Comparison of ENCODE assay signal across 13 mouse cellular contexts in genomic region chr3:27579229-27579628, GRCm38 (mm10).
DNase-seq lines count a peak whose midpoint lies in the region; ATAC-seq and TF ChIP-seq lines count a peak whose summit lies in the region.
"Had no signal": no experiment of that assay in that cellular context is flagged by ENCODE, and none has a peak within 500 bp of the region (broad histone marks: within the 10 kb centered on the region; RNA-seq: fewer than 3 reads in every experiment).

No protein-coding gene starts in this region.

- no peaks in the 10 kb centered on the region for H3K27me3 ChIP-seq in forebrain, postnatal 0 days (ENCODE audit: insufficient read depth, low read length)
- H3K27me3 ChIP-seq in forebrain, embryonic 11.5 days (ENCODE audit: control insufficient read depth, insufficient read depth, low read length): no peaks in the 10 kb centered on the region
- H3K27me3 ChIP-seq in CH12.LX (replicated peaks): peaks cover 4% of the 10 kb centered on the region
- H3K27me3 ChIP-seq in hindbrain, embryonic 16.5 days (replicated peaks; ENCODE audit: control insufficient read depth, insufficient read depth, low read length): no peaks in the 10 kb centered on the region
- H3K27me3 ChIP-seq in neural tube, embryonic 15.5 days (replicated peaks): no peaks in the 10 kb centered on the region

- WGBS in forebrain, postnatal 0 days: 61% methylated on average over 8 of the region's 8 CpGs
- WGBS in forebrain, embryonic 11.5 days: 62% methylated on average over 8 of the region's 8 CpGs
- 37% methylated on average over 8 of the region's 8 CpGs for WGBS in hindbrain, embryonic 16.5 days
- 38% methylated on average over 8 of the region's 8 CpGs for WGBS in neural tube, embryonic 15.5 days

- no peak for DNase-seq in forebrain, postnatal 0 days
- DNase-seq in forebrain, embryonic 11.5 days (ENCODE audit: low spot score): no peak
- DNase-seq in CH12.LX (ENCODE audit: extremely low read depth): peak; percentile 71
- no peak for DNase-seq in thymus, postnatal 4 days
- DNase-seq in left cerebral cortex, postnatal 36 days (ENCODE audit: low spot score in 2 of 2): no peak
- no peak for DNase-seq in testis, postnatal 14 days (ENCODE audit: low spot score)
- DNase-seq: cerebellum, postnatal 25 days; heart, adult 2 months; lung, postnatal 14 days; right cerebral cortex, postnatal 25 days had no signal

- dilution Hi-C loops in CH12.LX (cut with MboI; ENCODE audit: extremely low pct_ligation_motif_present, extremely low pct_unique_long_range_greater_than_20kb, low sequenced_read_pairs): no loop called here

- intact Hi-C loops in left cerebral cortex, postnatal 36 days (cut with DNase I): loop anchor here (10.0 kb wide), 1 partner anchor 126 kb away; no protein-coding TSS in a partner anchor

- no peaks in the 10 kb centered on the region for H3K36me3 ChIP-seq in forebrain, postnatal 0 days (ENCODE audit: insufficient read depth)
- no peaks in the 10 kb centered on the region for H3K36me3 ChIP-seq in forebrain, embryonic 11.5 days (ENCODE audit: control insufficient read depth, insufficient read depth, low read length)
- H3K36me3 ChIP-seq in CH12.LX (replicated peaks in 1 of 2; ENCODE audit: control insufficient read depth in 1 of 2, insufficient read depth in 1 of 2, low read length in 1 of 2): no peaks in the 10 kb centered on the region
- no peaks in the 10 kb centered on the region for H3K36me3 ChIP-seq in hindbrain, embryonic 16.5 days (ENCODE audit: control insufficient read depth, insufficient read depth, low read length)
- H3K36me3 ChIP-seq in neural tube, embryonic 15.5 days: no peaks in the 10 kb centered on the region

- H3K9ac ChIP-seq in forebrain, postnatal 0 days: no peak overlapping the region
- no peak overlapping the region for H3K9ac ChIP-seq in forebrain, embryonic 11.5 days (ENCODE audit: low read length)
- no peak overlapping the region for H3K9ac ChIP-seq in CH12.LX (ENCODE audit: insufficient read depth, low read depth)
- H3K9ac ChIP-seq in hindbrain, embryonic 16.5 days (ENCODE audit: low read depth, low read length): no peak overlapping the region
- no peak overlapping the region for H3K9ac ChIP-seq in neural tube, embryonic 15.5 days (replicated peaks)

- no peak for ATAC-seq in forebrain, postnatal 0 days
- no peak for ATAC-seq in forebrain, embryonic 11.5 days (replicated peaks; ENCODE audit: low FRiP score)
- ATAC-seq in hindbrain, embryonic 16.5 days: no peak
- no peak for ATAC-seq in neural tube, embryonic 15.5 days (ENCODE audit: low FRiP score)
- ATAC-seq: activated CD4-positive, CD25-positive, alpha-beta regulatory T cell, adult 4 months had no signal

- H3K4me2 ChIP-seq in forebrain, postnatal 0 days (ENCODE audit: low read depth): no peak overlapping the region
- H3K4me2 ChIP-seq in forebrain, embryonic 11.5 days (ENCODE audit: low read depth, low read length, severe bottlenecking): no peak overlapping the region
- peak overlapping the region; percentile 69; the same call in 1 of the 2 replicates for H3K4me2 ChIP-seq in CH12.LX (ENCODE audit: insufficient read depth, low read depth, poor library complexity, severe bottlenecking)
- no peak overlapping the region for H3K4me2 ChIP-seq in hindbrain, embryonic 16.5 days (ENCODE audit: low read length)
- no peak overlapping the region for H3K4me2 ChIP-seq in neural tube, embryonic 15.5 days

- peak overlapping the region; percentile 21; the same call in 1 of the 2 replicates for H3K27ac ChIP-seq in forebrain, postnatal 0 days (ENCODE audit: low read depth, low read length)
- no peak overlapping the region for H3K27ac ChIP-seq in forebrain, embryonic 11.5 days (ENCODE audit: low read depth, low read length)
- H3K27ac ChIP-seq in CH12.LX (ENCODE audit: insufficient read depth, low read depth): no peak overlapping the region
- H3K27ac ChIP-seq in hindbrain, embryonic 16.5 days (ENCODE audit: low read depth, low read length): peak overlapping the region; percentile 34; the same call in 1 of the 2 replicates
- peak overlapping the region; percentile 42 for H3K27ac ChIP-seq in neural tube, embryonic 15.5 days (replicated peaks)
- H3K27ac ChIP-seq: heart, adult 2 months had no signal

- no peaks in the 10 kb centered on the region for H3K9me3 ChIP-seq in forebrain, postnatal 0 days (ENCODE audit: low read length)
- H3K9me3 ChIP-seq in forebrain, embryonic 11.5 days (ENCODE audit: control insufficient read depth, low read length): no peaks in the 10 kb centered on the region
- no peaks in the 10 kb centered on the region for H3K9me3 ChIP-seq in CH12.LX (replicated peaks; ENCODE audit: low read length)
- H3K9me3 ChIP-seq in hindbrain, embryonic 16.5 days (ENCODE audit: control insufficient read depth, low read length): no peaks in the 10 kb centered on the region
- no peaks in the 10 kb centered on the region for H3K9me3 ChIP-seq in neural tube, embryonic 15.5 days (replicated peaks)

- no peak for TF ChIP-seq RAD21 in CH12.LX (IDR thresholded peaks at IDR 0.05; ENCODE audit: low read depth, low read length)

- no peak for TF ChIP-seq POLR2A in CH12.LX (IDR thresholded peaks at IDR 0.05; ENCODE audit: low read depth, low read length)

- TF ChIP-seq EP300 in CH12.LX (IDR thresholded peaks at IDR 0.05; ENCODE audit: low read length): peak; percentile 88

- H3K79me2 ChIP-seq in CH12.LX (replicated peaks; ENCODE audit: control insufficient read depth, extremely low read depth, insufficient read depth, poor library complexity, severe bottlenecking): no peaks in the 10 kb centered on the region

- H3K4me3 ChIP-seq in forebrain, postnatal 0 days (ENCODE audit: low read depth, low read length): no peak overlapping the region
- no peak overlapping the region for H3K4me3 ChIP-seq in forebrain, embryonic 11.5 days (ENCODE audit: low read depth, low read length)
- no peak overlapping the region for H3K4me3 ChIP-seq in CH12.LX (replicated peaks in 1 of 3; ENCODE audit: low read depth in 2 of 3, low read length in 2 of 3, poor library complexity in 1 of 3)
- no peak overlapping the region for H3K4me3 ChIP-seq in hindbrain, embryonic 16.5 days (ENCODE audit: low read length)
- H3K4me3 ChIP-seq in neural tube, embryonic 15.5 days (replicated peaks): no peak overlapping the region
- H3K4me3 ChIP-seq: heart, adult 2 months had no signal

- in situ Hi-C loops in CH12.LX (cut with MboI; ENCODE audit: low pct_ligation_motif_present, low pct_unique_long_range_greater_than_20kb, low sequenced_read_pairs): no loop called here

- 0 out of 2 replicates have a peak, but pooled peaks cover 3% of the 10 kb centered on the region for H3K4me1 ChIP-seq in forebrain, postnatal 0 days (ENCODE audit: insufficient read depth)
- H3K4me1 ChIP-seq in forebrain, embryonic 11.5 days (replicated peaks; ENCODE audit: control insufficient read depth, insufficient read depth, low read length): peaks cover 2% of the 10 kb centered on the region; the same call in 1 of the 2 replicates
- H3K4me1 ChIP-seq in CH12.LX (ENCODE audit: control insufficient read depth in 1 of 2, insufficient read depth in 2 of 2): peaks cover 11 to 30% of the 10 kb centered on the region in 2 experiments
- H3K4me1 ChIP-seq in hindbrain, embryonic 16.5 days (ENCODE audit: control insufficient read depth, insufficient read depth, low read depth, low read length): peaks cover 11% of the 10 kb centered on the region
- peaks cover 16% of the 10 kb centered on the region; the same call in 1 of the 2 replicates for H3K4me1 ChIP-seq in neural tube, embryonic 15.5 days

- no peak for TF ChIP-seq CTCF in forebrain, postnatal 0 days (IDR thresholded peaks at IDR 0.05; ENCODE audit: low read depth)
- no peak for TF ChIP-seq CTCF in CH12.LX (conservative IDR thresholded peaks at IDR 0.05 in 1 of 2, IDR thresholded peaks at IDR 0.05 in 1 of 2; ENCODE audit: low read depth in 2 of 2, low read length in 2 of 2)

TF ChIP-seq in CH12.LX, 34 proteins besides CTCF, POLR2A, EP300 and RAD21:
- TF ChIP-seq ETS1 (conservative IDR thresholded peaks at IDR 0.05; ENCODE audit: low read depth, low read length) (peak; percentile 20; the same call in 1 of the 2 replicates), MEF2A (IDR thresholded peaks at IDR 0.05; ENCODE audit: borderline replicate concordance, low read depth, low read length) (peak; percentile 55; the same call in 1 of the 2 replicates), RCOR1 (conservative IDR thresholded peaks at IDR 0.05; ENCODE audit: low read depth, low read length) (0 out of 2 replicates have a peak, but pooled peaks have one; percentile 64), USF1 (IDR thresholded peaks at IDR 0.05; ENCODE audit: low read depth, low read length) (no peak), MAFK (IDR thresholded peaks at IDR 0.05; ENCODE audit: insufficient replicate concordance, low read length) (0 out of 2 replicates have a peak, but pooled peaks have one; percentile 38), IRF4 (IDR thresholded peaks at IDR 0.05; ENCODE audit: low read depth, low read length) (peak; percentile 96), BHLHE40 (IDR thresholded peaks at IDR 0.05; ENCODE audit: low read depth, low read length) (peak; percentile 46; the same call in 1 of the 2 replicates), TCF12 (IDR thresholded peaks at IDR 0.05; ENCODE audit: low read depth, low read length) (peak; percentile 76), USF2 (conservative IDR thresholded peaks at IDR 0.05; ENCODE audit: low read depth, low read length) (no peak), CHD2 (IDR thresholded peaks at IDR 0.05; ENCODE audit: low read length) (peak; percentile 65; the same call in 1 of the 2 replicates), POLR2AphosphoS2 (IDR thresholded peaks at IDR 0.05; ENCODE audit: low read depth, low read length) (no peak), MYC (IDR thresholded peaks at IDR 0.05; ENCODE audit: low read depth, low read length) (0 out of 2 replicates have a peak, but pooled peaks have one; percentile 37)
TF ChIP-seq in CH12.LX: peak in this region for 9.

Comparison
In these comparisons a context has a peak if more than half of its experiments do, and no peak if none do; other contexts are left out.
1. H3K27ac ChIP-seq: peak in forebrain, postnatal 0 days (single experiment), hindbrain, embryonic 16.5 days (single experiment) and neural tube, embryonic 15.5 days (single experiment); none in forebrain, embryonic 11.5 days (single experiment) and CH12.LX (single experiment).